Mouse (Mus musculus): ENCODE results near the gene Nek6. TPM values are rescaled to one million over a fixed set of nuclear protein-coding genes. Genes with fewer than 3 reads are reported as not detected.

The Nek6 gene
- polyA plus RNA-seq, 1 experiment from 2014 or later = 75.3 TPM

- 84% methylated on average over 2 of the region's 2 CpGs for WGBS
- Histone ChIP-seq H3K9ac (replicated peaks; ENCODE audit: low read length) (no peak overlapping the region), H3K4me3 (ENCODE audit: low read length) (no peak overlapping the region), H3K27ac (ENCODE audit: low read length) (no peak overlapping the region), H3K36me3 (ENCODE audit: insufficient read depth, low read length) (no peaks in the 10 kb centered on the region), H3K27me3 (ENCODE audit: insufficient read depth, low read length) (no peaks in the 10 kb centered on the region), H3K9me3 (ENCODE audit: low read length) (no peaks in the 10 kb centered on the region), H3K4me2 (replicated peaks; ENCODE audit: low read depth, low read length) (no peak overlapping the region), H3K4me1 (ENCODE audit: insufficient read depth, low read length) (peaks cover 28% of the 10 kb centered on the region)
- ATAC-seq (ENCODE audit: low FRiP score, low TSS enrichment) = no peak
Observed at GRCm38 (mm10) chr2:38543158-38543557, 31.7 kb downstream of the Nek6 start.

GRCm38 (mm10) chr2:38544341-38544740 lies 32.9 kb downstream of the Nek6 start:
- no peak overlapping the region for H3K9ac ChIP-seq (replicated peaks; ENCODE audit: low read length)

GRCm38 (mm10) chr2:38544982-38545381 lies 33.5 kb downstream of the Nek6 start:
- peaks cover 28% of the 10 kb centered on the region for H3K4me1 ChIP-seq (ENCODE audit: insufficient read depth, low read length)
- no peak overlapping the region for H3K4me2 ChIP-seq (replicated peaks; ENCODE audit: low read depth, low read length)
- no peaks in the 10 kb centered on the region for H3K27me3 ChIP-seq (ENCODE audit: insufficient read depth, low read length)
- 68% methylated on average over 6 of the region's 6 CpGs for WGBS
- no peak overlapping the region for H3K4me3 ChIP-seq (ENCODE audit: low read length)
- no peak for ATAC-seq (ENCODE audit: low FRiP score, low TSS enrichment)
- 0 out of 2 replicates have a peak, but pooled peaks cover 3% of the 10 kb centered on the region for H3K36me3 ChIP-seq (ENCODE audit: insufficient read depth, low read length)
- no peak overlapping the region for H3K9ac ChIP-seq (replicated peaks; ENCODE audit: low read length)
- no peaks in the 10 kb centered on the region for H3K9me3 ChIP-seq (ENCODE audit: low read length)
- H3K27ac ChIP-seq (ENCODE audit: low read length) = no peak overlapping the region

More at GRCm38 (mm10) chr2:38544341-38544740, 32.9 kb downstream of the Nek6 start:
- no peaks in the 10 kb centered on the region for H3K9me3 ChIP-seq (ENCODE audit: low read length)
- no peaks in the 10 kb centered on the region for H3K36me3 ChIP-seq (ENCODE audit: insufficient read depth, low read length)
- H3K4me1 ChIP-seq (ENCODE audit: insufficient read depth, low read length) = peaks cover 28% of the 10 kb centered on the region
- no peak overlapping the region for H3K4me2 ChIP-seq (replicated peaks; ENCODE audit: low read depth, low read length)
- no peak overlapping the region for H3K4me3 ChIP-seq (ENCODE audit: low read length)
- H3K27me3 ChIP-seq (ENCODE audit: insufficient read depth, low read length) = no peaks in the 10 kb centered on the region
- no peak for ATAC-seq (ENCODE audit: low FRiP score, low TSS enrichment)
- no peak overlapping the region for H3K27ac ChIP-seq (ENCODE audit: low read length)

- Histone ChIP-seq H3K4me2 (replicated peaks; ENCODE audit: low read depth, low read length) (no peak overlapping the region), H3K9me3 (ENCODE audit: low read length) (no peaks in the 10 kb centered on the region), H3K9ac (replicated peaks; ENCODE audit: low read length) (no peak overlapping the region), H3K27me3 (ENCODE audit: insufficient read depth, low read length) (no peaks in the 10 kb centered on the region), H3K27ac (ENCODE audit: low read length) (peak overlapping the region; percentile 47; the same call in 1 of the 2 replicates), H3K4me1 (ENCODE audit: insufficient read depth, low read length) (peaks cover 28% of the 10 kb centered on the region), H3K4me3 (ENCODE audit: low read length) (no peak overlapping the region), H3K36me3 (ENCODE audit: insufficient read depth, low read length) (0 out of 2 replicates have a peak, but pooled peaks cover 3% of the 10 kb centered on the region)
- ATAC-seq (ENCODE audit: low FRiP score, low TSS enrichment) = no peak
Observed at GRCm38 (mm10) chr2:38545706-38546105, 34.3 kb downstream of the Nek6 start.

GRCm38 (mm10) chr2:38546222-38546621 lies 34.8 kb downstream of the Nek6 start:
- Histone ChIP-seq H3K4me3 (ENCODE audit: low read length) (no peak overlapping the region), H3K9me3 (ENCODE audit: low read length) (no peaks in the 10 kb centered on the region), H3K4me1 (ENCODE audit: insufficient read depth, low read length) (peaks cover 28% of the 10 kb centered on the region), H3K27me3 (ENCODE audit: insufficient read depth, low read length) (no peaks in the 10 kb centered on the region), H3K9ac (replicated peaks; ENCODE audit: low read length) (no peak overlapping the region), H3K4me2 (replicated peaks; ENCODE audit: low read depth, low read length) (no peak overlapping the region), H3K27ac (ENCODE audit: low read length) (peak overlapping the region; percentile 59; the same call in 1 of the 2 replicates), H3K36me3 (ENCODE audit: insufficient read depth, low read length) (0 out of 2 replicates have a peak, but pooled peaks cover 3% of the 10 kb centered on the region)
- peak; percentile 73; the same call in 1 of the 2 replicates for ATAC-seq (ENCODE audit: low FRiP score, low TSS enrichment)
- WGBS = 14% methylated on average over 6 of the region's 6 CpGs

GRCm38 (mm10) chr2:38546748-38547147 lies 35.3 kb downstream of the Nek6 start:
- no peak overlapping the region for H3K4me3 ChIP-seq (ENCODE audit: low read length)
- H3K27ac ChIP-seq (ENCODE audit: low read length) = peak overlapping the region; percentile 59; the same call in 1 of the 2 replicates
- 72% methylated on average over 5 of the region's 5 CpGs for WGBS
- no peaks in the 10 kb centered on the region for H3K9me3 ChIP-seq (ENCODE audit: low read length)
- H3K27me3 ChIP-seq (ENCODE audit: insufficient read depth, low read length) = no peaks in the 10 kb centered on the region
- ATAC-seq (ENCODE audit: low FRiP score, low TSS enrichment) = no peak
- no peak overlapping the region for H3K4me2 ChIP-seq (replicated peaks; ENCODE audit: low read depth, low read length)
- peaks cover 28% of the 10 kb centered on the region for H3K4me1 ChIP-seq (ENCODE audit: insufficient read depth, low read length)
- 0 out of 2 replicates have a peak, but pooled peaks cover 3% of the 10 kb centered on the region for H3K36me3 ChIP-seq (ENCODE audit: insufficient read depth, low read length)
- no peak overlapping the region for H3K9ac ChIP-seq (replicated peaks; ENCODE audit: low read length)

GRCm38 (mm10) chr2:38547793-38548517 lies 36.5 kb downstream of the Nek6 start:
- Histone ChIP-seq H3K4me1 (ENCODE audit: insufficient read depth, low read length) (peaks cover 22% of the 10 kb centered on the region), H3K4me3 (ENCODE audit: low read length) (no peak overlapping the region), H3K4me2 (replicated peaks; ENCODE audit: low read depth, low read length) (no peak overlapping the region), H3K27ac (ENCODE audit: low read length) (no peak overlapping the region), H3K9me3 (ENCODE audit: low read length) (no peaks in the 10 kb centered on the region), H3K9ac (replicated peaks; ENCODE audit: low read length) (no peak overlapping the region), H3K36me3 (ENCODE audit: insufficient read depth, low read length) (peaks cover 7% of the 10 kb centered on the region; the same call in 1 of the 2 replicates), H3K27me3 (ENCODE audit: insufficient read depth, low read length) (no peaks in the 10 kb centered on the region)
- no peak for ATAC-seq (ENCODE audit: low FRiP score, low TSS enrichment)
- WGBS = 73% methylated on average over 11 of the region's 11 CpGs

GRCm38 (mm10) chr2:38552004-38552443 lies 40.6 kb downstream of the Nek6 start:
- Histone ChIP-seq H3K36me3 (ENCODE audit: insufficient read depth, low read length) (peaks cover 7% of the 10 kb centered on the region; the same call in 1 of the 2 replicates), H3K27me3 (ENCODE audit: insufficient read depth, low read length) (no peaks in the 10 kb centered on the region), H3K4me3 (ENCODE audit: low read length) (no peak overlapping the region), H3K9ac (replicated peaks; ENCODE audit: low read length) (no peak overlapping the region), H3K4me2 (replicated peaks; ENCODE audit: low read depth, low read length) (no peak overlapping the region), H3K27ac (ENCODE audit: low read length) (no peak overlapping the region), H3K4me1 (ENCODE audit: insufficient read depth, low read length) (peaks cover 8% of the 10 kb centered on the region), H3K9me3 (ENCODE audit: low read length) (no peaks in the 10 kb centered on the region)
- 74% methylated on average over 15 of the region's 15 CpGs for WGBS
- no peak for ATAC-seq (ENCODE audit: low FRiP score, low TSS enrichment)

GRCm38 (mm10) chr2:38554226-38554995 lies 43.0 kb downstream of the Nek6 start:
- peaks cover 13% of the 10 kb centered on the region for H3K36me3 ChIP-seq (ENCODE audit: insufficient read depth, low read length)
- no peak overlapping the region for H3K27ac ChIP-seq (ENCODE audit: low read length)
- ATAC-seq (ENCODE audit: low FRiP score, low TSS enrichment) = no peak
- no peaks in the 10 kb centered on the region for H3K27me3 ChIP-seq (ENCODE audit: insufficient read depth, low read length)
- no peak overlapping the region for H3K9ac ChIP-seq (replicated peaks; ENCODE audit: low read length)
- 44% methylated on average over 19 of the region's 19 CpGs for WGBS
- peaks cover 8% of the 10 kb centered on the region for H3K4me1 ChIP-seq (ENCODE audit: insufficient read depth, low read length)
- H3K9me3 ChIP-seq (ENCODE audit: low read length) = no peaks in the 10 kb centered on the region
- no peak overlapping the region for H3K4me3 ChIP-seq (ENCODE audit: low read length)
- no peak overlapping the region for H3K4me2 ChIP-seq (replicated peaks; ENCODE audit: low read depth, low read length)

GRCm38 (mm10) chr2:38555659-38556058 lies 44.2 kb downstream of the Nek6 start:
- 88% methylated on average over 4 of the region's 4 CpGs for WGBS
- H3K27me3 ChIP-seq (ENCODE audit: insufficient read depth, low read length) = no peaks in the 10 kb centered on the region
- no peak overlapping the region for H3K4me3 ChIP-seq (ENCODE audit: low read length)
- no peak overlapping the region for H3K27ac ChIP-seq (ENCODE audit: low read length)
- H3K4me2 ChIP-seq (replicated peaks; ENCODE audit: low read depth, low read length) = no peak overlapping the region
- H3K4me1 ChIP-seq (ENCODE audit: insufficient read depth, low read length) = peaks cover 8% of the 10 kb centered on the region
- no peak overlapping the region for H3K9ac ChIP-seq (replicated peaks; ENCODE audit: low read length)
- H3K36me3 ChIP-seq (ENCODE audit: insufficient read depth, low read length) = peaks cover 22% of the 10 kb centered on the region
- no peak for ATAC-seq (ENCODE audit: low FRiP score, low TSS enrichment)
- no peaks in the 10 kb centered on the region for H3K9me3 ChIP-seq (ENCODE audit: low read length)
